Mouse (Mus musculus) heart, adult 11 months (tissue): ENCODE measurements at regions not wholly inside any gene's neighbourhood (a gene's known extent, or its start where the extent isn't known, plus 50 kb on each side); places are given as distances from the start of the nearest gene placed in this dataset.
"Not testable (repeated sequence)": the region's sequence is repeated elsewhere in the genome, so short reads cannot be mapped to it uniquely, and the experiment has no call there.

Source experiments
- DNase-seq: peaks from one replicate; pipeline ENCODE4 v3.0.0; 2022

GRCm38 (mm10) chr1:146955688-146956214 lies 461.2 kb downstream of the Brinp3 start:
- DNase-seq = no peak

DNA sequence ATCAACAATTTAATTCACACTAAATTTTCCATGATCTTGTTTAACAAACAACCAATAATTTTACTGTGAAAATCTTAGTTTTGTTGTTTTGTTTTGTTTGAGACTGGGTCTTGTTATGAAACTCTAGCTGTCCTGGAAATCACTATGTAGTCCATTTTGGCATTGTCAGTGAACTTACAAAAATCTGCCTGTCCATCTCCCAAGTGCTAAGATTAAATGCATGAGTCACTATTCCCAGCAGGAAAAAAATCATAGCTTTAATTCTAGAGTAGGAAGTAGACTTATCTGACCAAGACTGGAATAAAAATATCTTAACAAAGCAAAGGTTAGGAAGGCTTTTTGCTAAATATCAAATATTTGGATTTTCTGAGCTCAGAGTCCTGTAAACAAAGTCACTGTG lies 461.8 kb downstream of the Brinp3 start:
- no peak for DNase-seq

DNA sequence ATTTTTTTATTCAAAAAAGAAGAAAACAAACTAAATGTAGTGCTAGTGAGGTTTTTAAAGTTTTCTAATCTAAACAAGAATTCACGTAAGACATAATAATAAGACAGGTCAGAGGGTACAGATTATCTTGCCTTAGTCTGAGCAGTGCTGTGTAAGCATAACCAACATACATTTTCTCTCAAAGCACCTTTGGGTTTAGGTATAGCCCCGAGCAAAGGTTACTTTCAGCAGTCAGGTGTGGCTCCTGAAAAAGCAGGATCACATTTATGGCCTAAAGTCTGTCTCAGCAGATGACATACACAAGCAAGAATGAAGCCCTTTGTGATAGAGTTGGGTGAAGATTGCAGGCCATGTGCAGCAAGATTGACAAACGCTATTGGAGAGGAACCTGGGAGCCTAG lies 465.9 kb downstream of the Brinp3 start:
- no peak for DNase-seq

DNA sequence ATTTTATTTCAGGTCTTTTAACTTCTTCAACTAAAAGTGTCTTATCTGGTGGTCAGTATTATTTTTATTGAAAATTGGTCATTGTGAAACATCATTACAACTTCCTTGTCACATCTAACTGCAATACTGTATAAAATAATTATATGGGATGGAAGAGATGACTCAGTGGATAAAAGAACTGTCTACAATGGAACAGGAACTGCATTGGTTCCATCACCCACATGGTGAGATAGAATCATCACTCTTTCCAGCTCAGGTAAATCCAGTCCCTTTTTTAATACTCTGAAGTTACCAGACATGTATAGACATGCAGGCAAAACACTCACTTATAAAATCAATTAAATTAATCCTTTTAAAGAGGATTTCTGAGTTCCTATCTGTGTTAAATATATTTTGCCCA lies 473.0 kb downstream of the Brinp3 start:
- DNase-seq = no peak

GRCm38 (mm10) chr1:146967993-146968392 lies 473.4 kb downstream of the Brinp3 start:
- no peak for DNase-seq

DNA sequence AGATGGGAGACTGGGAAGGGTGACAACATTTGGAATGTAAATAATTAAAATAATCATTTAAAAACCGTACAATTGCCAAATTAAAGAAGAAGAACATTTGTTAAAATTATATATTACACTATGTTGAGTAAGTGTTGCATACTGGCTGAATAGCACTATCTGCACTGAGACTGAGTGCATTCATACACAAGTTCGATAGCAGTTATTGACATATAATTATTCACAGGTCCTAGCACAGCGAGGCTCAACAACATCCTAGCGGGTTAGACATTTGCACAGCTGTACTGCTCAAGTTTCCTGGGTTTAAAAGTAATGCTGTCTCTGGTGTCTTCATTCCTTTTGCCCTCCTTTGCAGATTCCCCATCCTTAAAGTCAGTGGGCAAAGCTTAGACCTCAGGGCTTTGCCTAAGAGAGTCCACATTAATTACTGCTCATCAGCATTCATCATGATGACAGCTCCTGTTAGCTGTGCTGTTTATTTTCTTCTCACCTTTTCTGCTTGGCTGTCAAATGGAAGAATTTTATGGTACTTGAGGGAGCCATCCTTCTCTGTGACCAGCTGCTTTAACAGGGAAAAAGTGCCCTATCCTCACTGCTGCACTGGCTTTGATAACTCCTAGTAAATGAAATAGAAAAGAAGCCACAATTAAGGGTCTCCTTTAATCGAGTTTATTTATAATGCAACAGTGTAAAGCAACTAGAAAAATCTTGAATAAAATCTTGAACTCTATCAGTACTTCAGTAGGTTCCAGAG lies 489.1 kb downstream of the Brinp3 start:
- no peak for DNase-seq

- no peak for DNase-seq
Measured at GRCm38 (mm10) chr1:147000018-147000417, 505.5 kb downstream of the Brinp3 start.

- no peak for DNase-seq
Measured at GRCm38 (mm10) chr1:147047714-147048113, 553.2 kb downstream of the Brinp3 start.

GRCm38 (mm10) chr1:147058504-147058903 lies 563.9 kb downstream of the Brinp3 start:
- DNase-seq = no peak

DNA sequence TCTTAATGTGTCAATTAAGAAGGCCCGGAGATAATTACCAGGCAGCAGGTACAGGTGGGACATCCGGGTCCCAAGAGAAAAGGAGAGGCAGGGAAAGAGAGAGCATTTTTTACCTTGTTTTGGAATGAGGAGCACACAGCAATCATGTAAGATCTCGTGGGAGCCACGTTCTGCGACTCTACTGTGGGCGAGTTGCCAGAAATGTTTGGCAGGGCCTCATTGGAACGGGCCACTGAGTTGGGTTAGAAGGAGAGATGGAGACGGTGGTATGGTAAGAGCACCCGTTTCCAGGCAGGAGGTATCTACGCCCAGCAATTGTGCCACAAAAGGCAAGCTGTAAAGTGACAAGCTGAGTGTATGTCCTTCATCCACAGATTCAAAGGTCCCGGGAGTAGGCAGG lies 579.6 kb downstream of the Brinp3 start:
- DNase-seq = no peak

DNA sequence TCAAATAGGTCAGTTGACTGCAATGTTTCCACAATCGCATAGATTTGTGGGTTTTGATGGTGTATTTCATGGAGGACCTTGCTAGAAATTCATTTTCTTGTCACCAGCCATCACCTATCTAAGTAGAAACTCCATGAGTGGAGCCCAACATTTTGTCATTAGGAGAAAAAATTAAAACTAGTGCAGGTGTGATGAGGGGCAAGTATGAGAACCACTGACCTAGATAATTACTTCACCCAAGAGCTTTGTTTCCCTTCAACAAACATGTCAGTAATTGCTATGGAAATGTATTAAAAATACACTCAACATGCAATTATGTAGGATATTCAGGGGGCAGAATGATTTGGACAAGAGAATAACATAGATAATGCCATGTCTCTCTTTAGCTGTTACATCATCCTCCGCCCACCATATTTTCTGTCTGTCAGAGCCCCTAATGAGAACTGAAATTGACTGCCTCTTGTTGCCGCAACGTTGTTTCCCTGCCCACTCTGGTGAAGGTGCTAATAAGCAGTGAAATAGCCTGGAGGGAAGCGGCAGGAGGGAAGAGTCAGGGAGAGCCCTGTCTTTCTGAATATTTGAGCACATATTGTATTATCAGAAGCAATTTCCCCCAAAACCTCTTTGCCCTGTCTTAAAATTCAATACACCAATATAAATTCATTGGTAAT lies 589.7 kb downstream of the Brinp3 start:
- DNase-seq = no peak

DNA sequence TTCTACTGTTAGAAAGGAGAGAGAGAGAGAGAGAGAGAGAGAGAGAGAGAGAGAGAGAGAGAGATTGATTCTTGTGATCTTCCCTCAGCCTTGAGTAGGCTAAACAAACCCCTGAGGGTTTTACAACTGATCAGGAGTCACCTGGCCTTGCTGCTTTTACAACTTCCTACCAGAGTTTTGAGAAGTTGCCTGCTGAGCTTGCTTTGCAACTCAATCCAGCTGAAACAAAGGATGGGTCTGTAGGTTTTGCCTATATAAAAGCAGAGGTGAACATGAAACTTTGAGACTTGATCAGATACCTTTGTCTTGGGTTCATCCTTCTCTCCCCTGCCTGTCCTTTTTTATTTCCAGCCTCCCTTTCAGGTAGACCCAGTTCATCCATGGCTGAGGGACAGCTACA lies 631.0 kb downstream of the Brinp3 start:
- DNase-seq = no peak

GRCm38 (mm10) chr1:147138176-147138575 lies 643.6 kb downstream of the Brinp3 start:
- DNase-seq = no peak

DNA sequence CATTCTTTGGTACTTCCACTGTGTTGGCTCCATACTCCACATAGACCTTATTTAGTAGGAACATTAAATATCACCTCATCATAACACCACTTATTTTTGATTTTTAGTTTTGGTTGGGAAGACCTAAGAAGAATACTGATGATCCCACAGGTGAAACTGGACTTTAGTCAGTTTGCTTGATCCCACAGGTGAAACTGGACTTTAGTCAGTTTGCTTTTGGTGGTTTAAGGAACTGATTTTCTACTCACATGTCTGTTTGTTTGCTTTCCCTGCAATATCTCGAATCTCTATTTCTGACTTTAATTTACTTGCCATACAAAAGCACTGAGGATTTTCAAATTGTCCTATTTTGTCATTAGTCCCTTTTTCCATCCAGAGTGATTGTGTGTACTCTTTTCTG lies 680.8 kb downstream of the Brinp3 start:
- no peak for DNase-seq

- DNase-seq = no peak
Measured at GRCm38 (mm10) chr1:147186799-147187198, 692.2 kb downstream of the Brinp3 start.

- no peak for DNase-seq
Measured at GRCm38 (mm10) chr1:147187251-147188025, 692.9 kb downstream of the Brinp3 start.

DNA sequence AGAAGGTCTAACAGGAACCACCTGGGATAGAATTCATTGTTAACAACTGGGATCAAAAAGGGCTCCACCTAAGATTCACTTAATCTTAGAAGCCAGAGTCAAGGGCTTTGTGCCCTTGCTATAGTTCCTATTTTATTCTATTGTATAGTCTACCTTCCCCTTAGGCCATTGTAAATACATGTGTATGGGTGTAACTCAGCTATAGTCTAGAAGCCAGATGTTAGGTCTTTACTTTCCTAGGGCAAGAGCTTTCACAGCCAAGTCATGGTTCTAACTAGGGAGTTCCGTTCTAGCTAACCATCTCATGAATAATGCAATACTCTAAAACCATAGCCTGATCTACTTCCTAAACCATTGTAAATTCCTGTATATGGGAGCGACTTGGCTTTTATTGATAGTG lies 705.4 kb downstream of the Brinp3 start:
- not testable (repeated sequence) for DNase-seq

DNA sequence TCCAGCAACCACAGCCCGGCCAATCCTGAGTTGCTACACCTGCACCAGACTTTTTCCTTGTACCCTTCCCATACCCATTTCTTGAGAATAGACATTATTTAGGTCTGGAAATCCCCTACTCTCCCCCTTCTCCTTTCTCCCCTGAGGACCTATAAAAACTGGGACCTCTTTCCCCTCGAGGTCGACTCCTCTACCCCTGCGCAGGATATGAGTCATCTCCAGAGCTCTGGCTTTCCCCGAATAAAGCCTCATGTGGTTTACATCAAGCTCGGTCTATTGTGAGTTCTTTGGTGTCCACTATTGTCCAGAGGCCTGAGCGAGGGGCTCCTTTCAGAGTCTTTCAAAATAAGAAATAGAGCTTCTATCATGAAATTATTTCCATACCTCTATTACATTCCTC lies 720.3 kb downstream of the Brinp3 start:
- not testable (repeated sequence) for DNase-seq

GRCm38 (mm10) chr1:147217965-147218364 lies 723.4 kb downstream of the Brinp3 start:
- no peak for DNase-seq

DNA sequence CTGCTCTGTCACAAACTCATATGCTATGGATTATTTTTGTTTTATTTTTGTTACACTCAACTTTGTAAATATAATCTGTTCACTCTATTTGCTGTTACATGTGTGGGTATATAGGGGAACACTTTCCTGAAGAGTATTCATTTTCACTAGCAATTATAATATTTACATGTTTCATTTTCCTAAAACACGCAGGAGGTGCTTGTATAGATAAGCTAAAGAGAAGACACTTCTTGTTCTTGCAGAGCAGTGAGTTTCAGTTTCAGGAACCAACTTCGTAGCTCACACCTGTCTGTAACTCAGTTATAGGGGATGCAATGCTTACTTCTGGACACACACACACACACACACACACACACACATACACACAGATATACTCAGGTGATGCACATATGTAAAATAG lies 724.9 kb downstream of the Brinp3 start:
- no peak for DNase-seq

GRCm38 (mm10) chr1:147223232-147223925 lies 728.8 kb downstream of the Brinp3 start:
- DNase-seq = no peak

- DNase-seq = no peak
Measured at GRCm38 (mm10) chr1:147237565-147237964, 743.0 kb downstream of the Brinp3 start.

DNA sequence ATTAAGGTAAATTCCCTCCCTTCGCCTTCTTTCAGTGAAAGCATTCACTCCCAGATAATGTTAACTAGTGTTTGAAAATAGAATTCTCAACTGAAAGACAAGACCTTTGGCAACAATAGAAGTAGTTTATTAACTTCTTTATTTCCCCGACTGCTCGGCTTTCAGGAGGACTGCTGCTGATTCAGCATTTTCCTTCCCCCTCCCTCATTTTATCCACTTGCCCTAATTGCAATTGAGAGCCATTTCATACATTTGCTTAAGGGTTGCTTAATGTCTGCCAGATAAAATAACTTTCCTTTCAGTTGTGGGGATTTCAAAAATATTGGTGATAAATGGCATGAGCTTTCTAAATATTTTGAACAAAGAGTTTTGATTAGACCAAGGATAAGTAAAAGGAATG lies 744.5 kb downstream of the Brinp3 start:
- DNase-seq = no peak
